ENCODE assay signal across 25 mouse cellular contexts in the genomic region with DNA sequence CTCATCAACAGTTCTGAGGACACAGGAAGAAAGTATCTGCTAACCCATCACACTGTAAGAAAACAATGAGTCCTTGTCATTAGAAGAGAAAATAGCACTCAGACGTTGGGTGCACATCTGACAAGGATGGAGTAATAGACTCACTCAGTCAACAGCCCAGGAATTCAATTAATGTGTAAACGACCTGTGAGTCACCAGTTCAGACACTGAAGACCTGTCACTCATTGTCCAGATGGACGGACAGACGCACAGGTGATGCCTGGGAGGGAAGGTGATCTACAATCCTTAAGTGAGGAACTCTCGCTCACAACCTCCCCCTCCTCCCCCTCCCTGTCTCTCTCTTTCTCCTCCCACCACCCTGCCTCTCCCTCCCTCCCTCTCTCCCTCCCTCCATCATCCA. TPM values are rescaled to one million over a fixed set of nuclear protein-coding genes. Genes with fewer than 3 reads are reported as not detected.
DNase-seq lines count a peak whose midpoint lies in the region; ATAC-seq and TF ChIP-seq lines count a peak whose summit lies in the region.
"Had no signal": no experiment of that assay in that cellular context is flagged by ENCODE, and none has a peak within 500 bp of the region (broad histone marks: within the 10 kb centered on the region; RNA-seq: fewer than 3 reads in every experiment).

No protein-coding gene starts in this region.

- WGBS in kidney, postnatal 0 days = 37% methylated on average over 5 of the region's 5 CpGs
- WGBS in midbrain, embryonic 15.5 days = 84% methylated on average over 5 of the region's 5 CpGs

- peaks cover 4% of the 10 kb centered on the region; the same call in 1 of the 2 replicates for H3K4me1 ChIP-seq in kidney, postnatal 0 days (replicated peaks; ENCODE audit: insufficient read depth, low read length)
- no peaks in the 10 kb centered on the region for H3K4me1 ChIP-seq in midbrain, embryonic 15.5 days
- H3K4me1 ChIP-seq: hindbrain, embryonic 10.5 days; liver, embryonic 13.5 days had no signal

- no peak for DNase-seq in kidney, postnatal 0 days (ENCODE audit: low spot score)
- no peak for DNase-seq in kidney, postnatal 14 days
- DNase-seq in 3T3-L1 (ENCODE audit: low read depth, low spot score) = peak; percentile 42
- DNase-seq in NIH3T3 (ENCODE audit: low read depth) = peak; percentile 5
- peak; percentile 20 to 52 for DNase-seq in kidney, postnatal 36 days
- DNase-seq in heart, postnatal 10 days = no peak
- no peak for DNase-seq in ovary, postnatal 36 days (ENCODE audit: low spot score)
- DNase-seq: adrenal gland, postnatal 14 days; cerebellum, adult 11 months; cerebellum, postnatal 10 days; gastrocnemius, postnatal 25 days; left cerebral cortex, postnatal 4 days; liver, embryonic 13.5 days; lung, postnatal 36 days; right cerebral cortex, postnatal 25 days; thymus, postnatal 14 days had no signal

- H3K4me3 ChIP-seq in kidney, postnatal 0 days (replicated peaks; ENCODE audit: low read depth, low read length) = no peak overlapping the region
- H3K4me3 ChIP-seq in midbrain, embryonic 15.5 days = no peak overlapping the region
- H3K4me3 ChIP-seq: embryonic facial prominence, embryonic 12.5 days; erythroblast, embryonic 14.5 days; heart, embryonic 15.5 days; hindbrain, embryonic 10.5 days; left cerebral cortex, adult 2 months; liver, embryonic 13.5 days; neural tube, embryonic 15.5 days had no signal

- intact Hi-C loops in heart, postnatal 10 days (cut with DNase I) = no loop called here

- no peaks in the 10 kb centered on the region for H3K27me3 ChIP-seq in kidney, postnatal 0 days (ENCODE audit: insufficient read depth, low read length)
- no peaks in the 10 kb centered on the region for H3K27me3 ChIP-seq in midbrain, embryonic 15.5 days (replicated peaks)
- H3K27me3 ChIP-seq: embryonic facial prominence, embryonic 12.5 days; heart, embryonic 15.5 days; liver, embryonic 13.5 days; neural tube, embryonic 15.5 days had no signal

- ATAC-seq in kidney, postnatal 0 days (replicated peaks; ENCODE audit: low FRiP score, low read depth) = peak; percentile 71
- ATAC-seq in midbrain, embryonic 15.5 days (replicated peaks) = no peak
- ATAC-seq: forebrain, embryonic 14.5 days; midbrain, embryonic 16.5 days had no signal

- H3K4me2 ChIP-seq in kidney, postnatal 0 days (ENCODE audit: low read length) = no peak overlapping the region
- no peak overlapping the region for H3K4me2 ChIP-seq in midbrain, embryonic 15.5 days
- H3K4me2 ChIP-seq: embryonic facial prominence, embryonic 12.5 days; heart, embryonic 15.5 days; liver, embryonic 13.5 days; neural tube, embryonic 15.5 days had no signal

- no peak overlapping the region for H3K27ac ChIP-seq in kidney, postnatal 0 days
- no peak overlapping the region for H3K27ac ChIP-seq in midbrain, embryonic 15.5 days
- H3K27ac ChIP-seq: embryonic facial prominence, embryonic 12.5 days; heart, embryonic 15.5 days; hindbrain, embryonic 10.5 days; left cerebral cortex, adult 2 months; liver, embryonic 13.5 days; neural tube, embryonic 15.5 days had no signal

- TF ChIP-seq CTCF in kidney, postnatal 0 days (IDR thresholded peaks at IDR 0.05; ENCODE audit: low read depth) = no peak

- H3K9ac ChIP-seq in kidney, postnatal 0 days (ENCODE audit: low read depth, low read length) = no peak overlapping the region
- H3K9ac ChIP-seq in midbrain, embryonic 15.5 days = no peak overlapping the region
- H3K9ac ChIP-seq: embryonic facial prominence, embryonic 12.5 days; heart, embryonic 15.5 days; liver, embryonic 13.5 days; neural tube, embryonic 15.5 days had no signal

- no peaks in the 10 kb centered on the region for H3K36me3 ChIP-seq in kidney, postnatal 0 days (ENCODE audit: insufficient read depth, low read length)
- H3K36me3 ChIP-seq in midbrain, embryonic 15.5 days (replicated peaks) = no peaks in the 10 kb centered on the region
- H3K36me3 ChIP-seq: embryonic facial prominence, embryonic 12.5 days; heart, embryonic 15.5 days; liver, embryonic 13.5 days; neural tube, embryonic 15.5 days had no signal

- no peaks in the 10 kb centered on the region for H3K9me3 ChIP-seq in kidney, postnatal 0 days (replicated peaks; ENCODE audit: low read length)
- H3K9me3 ChIP-seq in midbrain, embryonic 15.5 days = no peaks in the 10 kb centered on the region
- H3K9me3 ChIP-seq: embryonic facial prominence, embryonic 12.5 days; heart, embryonic 15.5 days; hindbrain, embryonic 10.5 days; liver, embryonic 13.5 days; neural tube, embryonic 15.5 days had no signal

RNA-seq across cellular contexts. Expression of a gene that starts 12.2 kb away (rescaled TPM):
- polyA plus RNA-seq in kidney, postnatal 0 days (2015; fragmentation: Nextera tagmentation; extraction: Ambion mirVana) = 6.4 and 7.2 TPM in 2 replicates
- total RNA-seq in heart, postnatal 10 days (2021) = 10 to 100 TPM; 26.3 to 31.6 TPM
- polyA plus RNA-seq in midbrain, embryonic 15.5 days (2015; fragmentation: Nextera tagmentation; extraction: Ambion mirVana) = 4.7 and 5.0 TPM in 2 replicates
- polyA plus RNA-seq: erythroblast, embryonic 14.5 days had no signal

RNA-seq across cellular contexts. Expression of a gene that starts 21.8 kb away (rescaled TPM):
- 105 and 107 TPM in 2 replicates for polyA plus RNA-seq in kidney, postnatal 0 days (2015; fragmentation: Nextera tagmentation; extraction: Ambion mirVana)
- 10 to 100 TPM; 69.2 to 70.7 TPM for total RNA-seq in heart, postnatal 10 days (2021)
- 105 and 106 TPM in 2 replicates for polyA plus RNA-seq in midbrain, embryonic 15.5 days (2015; fragmentation: Nextera tagmentation; extraction: Ambion mirVana)

Comparison
In these comparisons a context has a peak if more than half of its experiments do, and no peak if none do; other contexts are left out.
1. DNase-seq: peak in 3T3-L1 (single experiment), NIH3T3 (single experiment) and kidney, postnatal 36 days (2 of 2); none in kidney, postnatal 0 days (single experiment), kidney, postnatal 14 days (single experiment), heart, postnatal 10 days (0 of 2) and ovary, postnatal 36 days (single experiment).